Mouse (Mus musculus): ENCODE data around the gene Rest. TPM values are rescaled to one million over a fixed set of nuclear protein-coding genes. Genes with fewer than 3 reads are reported as not detected.

Rest gene
- polyA plus RNA-seq, 1 experiment from 2014 or later: 8.0 TPM

DNA sequence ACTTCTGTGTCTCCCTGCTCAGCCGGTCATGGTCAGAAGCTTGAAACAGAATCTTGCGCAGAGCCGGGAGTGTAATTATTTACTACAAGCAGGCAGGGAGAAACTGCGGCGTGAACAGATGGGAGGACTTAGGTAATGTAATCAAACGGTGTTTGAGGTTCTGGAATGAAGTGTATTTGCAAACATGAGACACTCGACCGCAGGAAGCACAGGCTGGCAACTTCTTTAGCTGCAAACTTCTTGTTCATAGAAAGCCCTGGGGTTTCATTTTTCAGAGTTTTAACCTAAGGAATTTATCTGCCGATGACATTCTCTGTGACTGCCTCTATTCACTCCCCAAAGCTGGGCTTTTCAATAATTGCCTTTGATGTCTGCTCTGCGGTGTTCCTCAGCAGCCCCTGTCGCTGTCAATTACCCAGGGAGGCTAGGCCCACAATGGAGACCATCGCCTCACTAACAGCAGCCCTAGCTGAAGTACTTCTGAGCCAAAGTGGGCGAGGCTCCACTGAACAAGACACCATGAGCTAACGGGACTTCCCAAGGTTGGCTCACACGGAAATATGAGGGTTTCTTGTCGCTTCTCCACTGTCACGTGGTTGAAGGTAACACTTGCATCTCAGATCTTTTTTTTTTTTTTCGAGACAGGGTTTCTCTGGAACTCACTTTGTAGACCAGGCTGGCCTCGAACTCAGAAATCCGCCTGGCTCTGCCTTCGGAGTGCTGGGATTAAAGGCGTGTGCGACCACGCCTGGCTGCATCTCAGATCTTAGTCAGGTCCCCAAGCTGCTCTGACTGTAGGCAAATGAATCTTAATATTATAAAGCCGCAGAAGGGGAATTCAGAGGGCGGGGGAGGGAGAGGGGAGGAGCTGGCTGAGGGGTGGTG is 19.3 kb upstream of the Rest start:
- no peak overlapping the region for H3K27ac ChIP-seq

DNA sequence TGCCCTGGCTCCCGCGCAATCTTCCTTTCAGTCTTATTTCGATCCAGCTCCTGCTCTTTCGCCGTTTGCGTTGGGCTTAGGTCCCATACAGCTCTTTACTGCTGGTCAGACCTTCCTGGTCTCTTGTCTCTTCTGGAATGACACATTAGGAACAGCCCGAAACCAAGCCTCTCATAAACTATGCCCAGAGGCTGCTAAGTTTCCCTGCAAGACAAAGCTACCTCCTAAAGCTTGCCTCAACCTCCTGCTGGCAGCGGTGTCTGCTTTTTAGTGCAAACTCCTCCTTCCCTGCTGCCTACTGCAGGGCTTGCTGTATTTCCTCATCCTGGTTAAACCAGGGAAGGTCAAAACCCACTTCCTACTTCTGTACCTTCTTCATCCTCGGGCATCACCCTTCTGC is 15.2 kb upstream of the Rest start:
- no peak overlapping the region for H3K9ac ChIP-seq
- no peak overlapping the region for H3K27ac ChIP-seq
- H3K4me3 ChIP-seq (replicated peaks): no peak overlapping the region
- WGBS (ENCODE audit: insufficient replicate concordance): 49% methylated on average over 9 of the region's 9 CpGs
- H3K4me1 ChIP-seq (replicated peaks): peaks cover 11% of the 10 kb centered on the region; the same call in 1 of the 2 replicates
- ATAC-seq (ENCODE audit: low read depth) (no peak), DNase-seq (no peak)
- H3K9me3 ChIP-seq (replicated peaks): no peaks in the 10 kb centered on the region
- H3K36me3 ChIP-seq: no peaks in the 10 kb centered on the region
- no peaks in the 10 kb centered on the region for H3K27me3 ChIP-seq
- H3K4me2 ChIP-seq: no peak overlapping the region

More for the DNA sequence above, 19.3 kb upstream of the Rest start:
- DNase-seq: no peak
- 38% methylated on average over 26 of the region's 26 CpGs for WGBS (ENCODE audit: insufficient replicate concordance)
- H3K4me1 ChIP-seq (replicated peaks): peaks cover 11% of the 10 kb centered on the region; the same call in 1 of the 2 replicates
- peak overlapping the region; percentile 34; the same call in 1 of the 2 replicates for H3K9ac ChIP-seq
- peak overlapping the region; percentile 57 for H3K4me2 ChIP-seq
- H3K4me3 ChIP-seq (replicated peaks): peak overlapping the region; percentile 38
- no peaks in the 10 kb centered on the region for H3K9me3 ChIP-seq (replicated peaks)
- H3K27me3 ChIP-seq: no peaks in the 10 kb centered on the region
- no peaks in the 10 kb centered on the region for H3K36me3 ChIP-seq
- ATAC-seq (ENCODE audit: low read depth): no peak

DNA sequence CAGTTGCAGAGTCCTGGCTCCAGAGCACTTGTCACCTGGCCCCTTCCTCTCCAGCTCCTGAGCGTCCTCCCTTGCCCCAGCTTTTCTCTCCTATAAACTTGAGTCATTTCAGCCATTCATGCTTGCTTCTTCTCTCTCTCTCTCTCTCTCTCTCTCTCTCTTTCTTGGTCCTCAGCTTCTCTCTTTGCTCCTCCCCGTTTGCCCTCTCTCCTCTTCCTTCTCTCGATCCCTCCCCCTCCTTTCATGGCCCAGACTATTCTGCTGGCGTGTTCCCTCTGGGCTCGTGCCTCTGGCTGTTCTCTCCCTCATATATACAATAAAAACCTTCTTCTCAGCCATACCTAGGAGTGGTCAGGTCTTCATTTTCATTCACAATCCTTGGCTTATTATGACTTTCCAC is 13.6 kb upstream of the Rest start:
- Histone ChIP-seq H3K36me3 (no peaks in the 10 kb centered on the region), H3K27me3 (no peaks in the 10 kb centered on the region), H3K9ac (no peak overlapping the region), H3K4me3 (replicated peaks) (no peak overlapping the region), H3K27ac (no peak overlapping the region), H3K9me3 (replicated peaks) (no peaks in the 10 kb centered on the region), H3K4me2 (no peak overlapping the region), H3K4me1 (replicated peaks) (no peaks in the 10 kb centered on the region)
- DNase-seq: no peak
- WGBS (ENCODE audit: insufficient replicate concordance): 33% methylated on average over 5 of the region's 5 CpGs
- ATAC-seq (ENCODE audit: low read depth): no peak

DNA sequence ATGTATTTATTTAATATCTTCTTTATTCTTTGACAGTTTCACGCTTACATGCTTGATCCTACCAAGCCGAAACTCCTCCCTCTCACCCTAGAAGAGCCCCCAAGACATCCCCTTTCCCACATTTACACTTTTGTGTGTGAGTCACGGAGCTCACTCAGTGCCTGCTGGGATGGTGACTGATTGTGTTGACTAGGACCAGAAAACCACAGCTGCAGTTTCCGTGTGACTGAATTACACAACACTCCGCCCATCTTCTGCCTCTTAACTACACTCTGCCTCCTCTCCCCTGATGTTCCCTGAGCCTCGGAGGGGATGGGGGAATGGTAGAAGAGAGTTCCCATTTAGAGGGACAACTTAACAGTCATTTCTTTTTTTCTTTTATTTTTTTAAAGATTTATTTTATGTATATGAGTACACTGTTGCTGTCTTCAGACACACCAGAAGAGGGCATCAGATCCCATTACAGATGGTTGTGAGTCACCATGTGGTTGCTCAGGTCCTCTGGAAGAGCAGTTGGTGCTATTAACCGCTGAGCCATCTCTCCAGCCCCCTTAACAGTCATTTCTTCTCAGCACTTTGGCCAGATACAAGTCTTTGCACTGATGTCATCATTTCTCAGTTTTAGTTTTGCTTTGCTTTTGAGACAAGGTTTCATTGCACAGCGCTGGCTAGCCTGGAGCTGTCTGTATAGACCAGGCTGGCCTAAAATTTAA is 13.0 kb upstream of the Rest start:
- DNase-seq (no peak), ATAC-seq (ENCODE audit: low read depth) (no peak)
- Histone ChIP-seq H3K9me3 (replicated peaks) (no peaks in the 10 kb centered on the region), H3K4me2 (no peak overlapping the region), H3K27me3 (no peaks in the 10 kb centered on the region), H3K36me3 (no peaks in the 10 kb centered on the region), H3K9ac (no peak overlapping the region), H3K4me3 (replicated peaks) (no peak overlapping the region), H3K4me1 (replicated peaks) (no peaks in the 10 kb centered on the region), H3K27ac (no peak overlapping the region)
- WGBS (ENCODE audit: insufficient replicate concordance): 40% methylated on average over 8 of the region's 8 CpGs

DNA sequence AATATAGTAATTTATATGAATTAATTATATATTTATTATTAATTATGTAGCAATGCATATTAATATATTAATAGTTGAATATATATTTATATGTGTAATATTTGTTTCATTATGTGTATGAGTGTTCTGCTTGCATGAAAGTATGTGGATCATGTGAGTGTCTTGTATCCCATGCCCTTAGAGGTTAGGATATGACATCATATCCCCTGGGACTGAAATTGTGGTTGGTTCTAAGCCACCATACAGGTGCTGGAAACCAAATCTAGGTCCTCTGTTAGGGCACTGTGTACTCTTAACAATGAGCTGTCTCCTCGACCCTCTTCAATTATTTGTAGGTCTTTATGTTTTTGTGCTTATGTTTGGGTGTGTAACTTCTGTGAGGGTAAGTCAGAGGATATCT is 12.1 kb upstream of the Rest start:
- no peak for ATAC-seq (ENCODE audit: low read depth)
- no peaks in the 10 kb centered on the region for H3K27me3 ChIP-seq
- no peak overlapping the region for H3K4me3 ChIP-seq (replicated peaks)
- H3K9ac ChIP-seq: no peak overlapping the region
- no peak overlapping the region for H3K27ac ChIP-seq
- no peak for DNase-seq
- H3K4me1 ChIP-seq (replicated peaks): no peaks in the 10 kb centered on the region
- no peaks in the 10 kb centered on the region for H3K9me3 ChIP-seq (replicated peaks)
- H3K4me2 ChIP-seq: no peak overlapping the region
- 65% methylated on average over 1 of the region's 1 CpGs for WGBS (ENCODE audit: insufficient replicate concordance)
- no peaks in the 10 kb centered on the region for H3K36me3 ChIP-seq

DNA sequence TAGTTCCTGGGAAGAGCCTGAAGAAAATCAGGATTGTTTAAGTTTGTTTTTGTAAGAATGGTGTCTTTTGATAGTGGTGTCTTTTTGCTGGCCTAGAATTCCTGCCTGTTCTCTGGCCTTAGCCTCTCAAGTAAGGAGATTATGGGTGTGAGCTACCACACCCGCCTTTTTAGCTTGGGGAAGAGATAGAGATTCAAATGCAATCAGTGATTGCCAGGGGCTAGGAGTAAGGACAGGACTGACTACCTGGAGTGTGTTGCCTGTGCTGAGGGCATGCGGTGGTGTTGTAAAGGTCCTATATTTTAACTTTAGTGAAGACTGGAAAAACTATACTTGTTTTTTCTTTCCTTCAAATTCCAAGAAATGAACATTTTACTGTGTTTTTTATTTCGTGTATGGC is 10.9 kb upstream of the Rest start:
- no peak for DNase-seq
- Histone ChIP-seq H3K36me3 (no peaks in the 10 kb centered on the region), H3K4me3 (replicated peaks) (no peak overlapping the region), H3K27me3 (no peaks in the 10 kb centered on the region), H3K27ac (no peak overlapping the region), H3K4me1 (replicated peaks) (no peaks in the 10 kb centered on the region), H3K9ac (no peak overlapping the region), H3K4me2 (no peak overlapping the region), H3K9me3 (replicated peaks) (no peaks in the 10 kb centered on the region)
- no peak for ATAC-seq (ENCODE audit: low read depth)
- 54% methylated on average over 3 of the region's 3 CpGs for WGBS (ENCODE audit: insufficient replicate concordance)

DNA sequence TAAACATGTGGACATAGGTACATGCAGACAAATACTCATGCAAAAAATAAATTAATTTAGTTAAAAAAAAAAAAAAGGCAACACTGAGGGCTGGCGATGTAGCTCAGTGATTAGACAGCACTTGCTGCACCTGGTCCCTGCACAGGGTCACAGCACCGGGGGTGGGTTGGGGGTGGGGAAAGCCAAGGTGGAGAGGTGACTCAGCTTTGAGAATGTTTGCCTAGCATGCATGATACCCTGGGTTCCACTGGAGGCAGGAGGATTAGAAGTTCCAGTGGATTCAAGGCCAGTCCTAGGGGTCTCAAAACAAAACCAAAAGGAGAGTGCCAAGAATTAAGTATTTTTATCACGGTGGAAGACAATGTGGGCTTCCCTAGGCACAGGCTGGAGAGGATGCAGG is 7.7 kb upstream of the Rest start:
- WGBS (ENCODE audit: insufficient replicate concordance): 66% methylated on average over 3 of the region's 3 CpGs
- no peak for ATAC-seq (ENCODE audit: low read depth)

DNA sequence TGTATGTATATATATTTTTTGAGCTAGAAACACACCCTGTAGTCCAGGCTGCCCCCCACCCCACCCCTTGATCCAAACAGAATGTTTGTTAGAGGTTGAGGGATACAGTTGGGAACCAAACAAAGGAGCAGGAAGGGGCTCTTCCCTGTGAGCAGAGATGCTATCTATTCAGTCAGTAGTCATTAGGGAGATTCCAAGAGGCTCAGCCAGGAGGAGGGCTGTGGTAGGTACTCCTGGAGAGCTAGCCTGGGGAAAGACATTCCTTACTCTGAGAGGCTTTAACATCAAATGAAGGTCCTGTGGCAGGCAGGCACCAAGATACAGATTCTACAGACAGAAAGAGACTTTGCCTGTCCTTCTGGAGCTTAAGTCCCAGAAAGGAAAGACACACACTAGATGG is 6.0 kb upstream of the Rest start:
- Histone ChIP-seq H3K36me3 (no peaks in the 10 kb centered on the region), H3K9me3 (replicated peaks) (no peaks in the 10 kb centered on the region), H3K4me2 (no peak overlapping the region), H3K27ac (no peak overlapping the region), H3K9ac (no peak overlapping the region), H3K27me3 (no peaks in the 10 kb centered on the region), H3K4me3 (replicated peaks) (no peak overlapping the region), H3K4me1 (replicated peaks) (peaks cover 6% of the 10 kb centered on the region)
- DNase-seq (no peak), ATAC-seq (ENCODE audit: low read depth) (no peak)

More for the DNA sequence above, 7.7 kb upstream of the Rest start:
- no peaks in the 10 kb centered on the region for H3K36me3 ChIP-seq
- H3K4me1 ChIP-seq (replicated peaks): peaks cover 6% of the 10 kb centered on the region
- no peak overlapping the region for H3K4me3 ChIP-seq (replicated peaks)
- no peaks in the 10 kb centered on the region for H3K27me3 ChIP-seq
- H3K9me3 ChIP-seq (replicated peaks): no peaks in the 10 kb centered on the region
- no peak overlapping the region for H3K9ac ChIP-seq
- no peak overlapping the region for H3K4me2 ChIP-seq
- no peak overlapping the region for H3K27ac ChIP-seq
- DNase-seq: no peak

DNA sequence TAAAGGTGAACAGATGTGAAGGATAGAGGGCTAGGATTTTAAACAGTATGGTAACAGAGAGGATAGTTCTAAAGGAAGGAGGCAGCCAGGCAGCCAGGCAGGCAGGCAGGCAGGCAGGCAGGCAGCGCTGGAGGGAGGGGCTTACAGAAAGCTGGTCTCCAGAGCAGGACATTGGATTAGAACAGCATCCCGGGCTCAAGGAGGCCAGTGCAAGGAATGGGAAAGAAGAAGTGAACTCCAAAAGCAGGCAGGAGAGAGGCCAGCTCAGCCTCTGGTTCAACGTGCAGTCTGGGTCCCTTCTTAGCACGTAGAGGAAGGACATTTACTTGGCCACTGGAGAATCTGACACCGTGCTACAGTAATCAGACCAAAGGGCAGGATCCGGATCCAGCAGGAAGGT is 5.2 kb upstream of the Rest start:
- H3K36me3 ChIP-seq: no peaks in the 10 kb centered on the region
- no peak for DNase-seq
- no peaks in the 10 kb centered on the region for H3K27me3 ChIP-seq

DNA sequence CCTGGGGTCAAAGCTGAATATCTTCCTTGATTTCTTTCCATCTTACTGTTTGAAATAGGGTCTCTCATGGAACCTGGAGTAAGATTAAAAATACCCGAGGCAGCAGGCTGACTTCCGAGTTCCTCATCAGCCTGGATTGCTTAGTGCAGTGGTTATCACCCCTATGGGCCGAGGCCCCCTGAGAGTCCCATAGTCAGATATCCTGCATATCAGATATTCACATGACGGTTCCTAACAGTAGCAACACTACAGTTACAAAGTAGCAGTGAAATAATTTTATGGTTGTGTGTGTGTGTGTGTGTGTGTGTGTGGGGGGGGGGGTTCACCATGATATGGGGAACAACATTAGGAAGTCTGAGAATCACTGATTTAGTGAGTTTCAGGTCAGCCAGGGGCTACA is 4.2 kb upstream of the Rest start:
- H3K9me3 ChIP-seq (replicated peaks): no peaks in the 10 kb centered on the region
- H3K27ac ChIP-seq: no peak overlapping the region
- H3K4me2 ChIP-seq: no peak overlapping the region
- no peaks in the 10 kb centered on the region for H3K27me3 ChIP-seq
- H3K36me3 ChIP-seq: no peaks in the 10 kb centered on the region
- no peak overlapping the region for H3K9ac ChIP-seq
- H3K4me1 ChIP-seq (replicated peaks): peaks cover 11% of the 10 kb centered on the region
- ATAC-seq (ENCODE audit: low read depth): no peak
- H3K4me3 ChIP-seq (replicated peaks): no peak overlapping the region
- DNase-seq: no peak
- WGBS (ENCODE audit: insufficient replicate concordance): 33% methylated on average over 4 of the region's 4 CpGs

More for the DNA sequence above, 5.2 kb upstream of the Rest start:
- WGBS (ENCODE audit: insufficient replicate concordance): 60% methylated on average over 6 of the region's 6 CpGs
- Histone ChIP-seq H3K9me3 (replicated peaks) (no peaks in the 10 kb centered on the region), H3K4me1 (replicated peaks) (peaks cover 11% of the 10 kb centered on the region), H3K4me3 (replicated peaks) (no peak overlapping the region), H3K27ac (no peak overlapping the region), H3K4me2 (no peak overlapping the region), H3K9ac (no peak overlapping the region)
- ATAC-seq (ENCODE audit: low read depth): no peak

DNA sequence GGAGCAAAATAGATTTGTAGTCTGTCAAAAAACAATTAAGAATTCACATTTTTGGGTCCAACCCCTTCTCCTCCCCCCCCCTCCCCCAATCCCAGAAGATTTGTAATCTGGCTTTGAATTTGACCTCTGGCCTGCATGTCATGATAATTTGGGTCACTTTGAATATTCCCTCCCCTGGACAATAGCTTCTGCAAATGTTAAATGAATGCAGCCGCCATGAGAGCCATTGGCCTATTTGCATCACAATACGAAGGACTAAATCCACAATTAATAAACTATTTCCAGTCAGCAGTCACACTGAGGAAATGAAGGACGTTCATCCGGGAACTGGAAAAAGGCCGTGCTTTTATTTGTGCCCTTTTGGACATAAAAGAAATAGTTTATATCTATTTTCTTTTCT is 3.2 kb upstream of the Rest start:
- DNase-seq: no peak
- no peak for ATAC-seq (ENCODE audit: low read depth)
- H3K4me3 ChIP-seq (replicated peaks): no peak overlapping the region
- H3K27ac ChIP-seq: no peak overlapping the region
- no peak overlapping the region for H3K9ac ChIP-seq
- H3K4me2 ChIP-seq: no peak overlapping the region
- H3K4me1 ChIP-seq (replicated peaks): peaks cover 18% of the 10 kb centered on the region
- H3K36me3 ChIP-seq: no peaks in the 10 kb centered on the region
- H3K9me3 ChIP-seq (replicated peaks): no peaks in the 10 kb centered on the region
- WGBS (ENCODE audit: insufficient replicate concordance): 78% methylated on average over 5 of the region's 5 CpGs
- H3K27me3 ChIP-seq: no peaks in the 10 kb centered on the region

All from liver, embryonic 13.5 days (tissue).